Mouse (Mus musculus): ENCODE results near the gene Ddx39b.

DNA sequence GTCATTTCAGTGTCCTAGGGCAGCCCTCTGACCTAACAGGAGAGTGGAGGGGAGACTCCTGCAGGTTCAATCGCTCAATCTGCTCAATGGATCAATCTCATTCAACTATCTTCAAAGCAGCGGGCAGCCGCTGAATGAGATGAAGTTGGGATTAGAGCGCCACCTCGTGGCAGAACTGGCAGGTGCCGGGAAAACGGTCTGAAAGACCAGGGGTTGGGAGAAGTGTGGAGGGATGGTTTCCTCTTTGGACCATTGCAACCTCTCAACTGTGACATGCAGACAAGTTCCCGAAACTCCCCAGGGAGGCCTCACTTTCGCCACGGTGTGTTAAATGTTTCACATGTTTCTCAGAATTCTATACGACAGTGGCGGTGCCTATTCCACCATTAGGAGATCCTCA lies 9.5 kb upstream of the Ddx39b start:
- TF ChIP-seq EP300 (IDR thresholded peaks at IDR 0.05; ENCODE audit: insufficient read depth, low read depth, low read length) (peak; percentile 71; the same call in 1 of the 2 replicates), CTCF (IDR thresholded peaks at IDR 0.05) (peak; percentile 94)

Data from heart, adult 2 months (tissue).